Mouse (Mus musculus): ENCODE measurements at regions not wholly inside any gene's neighbourhood (a gene's known extent, or its start where the extent isn't known, plus 50 kb on each side); places are given as distances from the start of the nearest gene placed in this dataset.
A peak's percentile ranks its signal among the peaks of the same experiment; 100 is the strongest.

DNA sequence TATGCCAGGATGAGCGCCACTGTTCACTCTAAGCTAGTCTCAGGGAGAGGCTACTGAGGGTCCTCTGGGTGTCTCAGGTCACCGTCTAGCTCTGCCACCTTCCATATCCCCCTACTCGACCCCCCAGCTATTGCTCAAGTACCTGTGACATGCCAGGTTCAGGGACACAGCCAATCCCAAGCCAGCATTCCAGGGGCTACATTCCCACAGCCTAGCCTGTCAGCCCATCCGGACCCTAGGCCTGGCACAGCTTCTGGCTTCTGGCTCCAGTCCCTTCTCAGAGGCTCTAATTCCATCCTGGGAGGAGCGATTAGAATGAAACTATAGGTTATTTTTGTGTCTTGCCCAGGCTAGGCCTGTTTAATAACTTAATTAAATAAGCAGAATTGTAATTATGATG, 105.2 kb downstream of the 1810010D01Rik start:
- TF ChIP-seq POLR2A (IDR thresholded peaks at IDR 0.05; ENCODE audit: borderline replicate concordance, extremely low read depth, insufficient read depth, insufficient read length, poor library complexity, severe bottlenecking): no peak
- TF ChIP-seq CTCF (IDR thresholded peaks at IDR 0.05; ENCODE audit: borderline replicate concordance, extremely low read depth, insufficient read depth, insufficient read length): no peak

DNA sequence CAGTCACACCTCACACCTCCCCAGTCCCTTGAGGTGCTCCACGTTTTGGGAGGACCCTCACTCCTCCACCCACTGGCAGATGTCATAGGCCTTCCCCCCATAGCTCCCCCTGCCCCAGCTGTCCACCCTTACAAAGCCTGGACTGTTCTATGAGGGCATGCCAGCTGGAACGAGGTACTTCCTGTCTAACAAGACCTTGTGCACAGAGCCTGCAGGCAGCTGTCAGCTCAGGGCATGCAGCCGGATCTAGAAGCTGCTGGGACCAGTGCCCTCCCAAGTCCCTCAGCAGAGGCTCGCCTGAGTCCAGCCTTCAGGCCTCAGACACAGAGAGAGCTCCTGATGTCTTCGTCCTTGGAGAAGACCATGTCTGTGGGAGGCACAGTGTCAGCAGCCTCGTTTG, 105.7 kb downstream of the 1810010D01Rik start:
- peak; percentile 54 for DNase-seq (ENCODE audit: low read depth)
- TF ChIP-seq POLR2A (IDR thresholded peaks at IDR 0.05; ENCODE audit: borderline replicate concordance, extremely low read depth, insufficient read depth, insufficient read length, poor library complexity, severe bottlenecking): no peak
- no peak for TF ChIP-seq CTCF (IDR thresholded peaks at IDR 0.05; ENCODE audit: borderline replicate concordance, extremely low read depth, insufficient read depth, insufficient read length)

More for the DNA sequence above, 105.2 kb downstream of the 1810010D01Rik start:
- no peak for DNase-seq (ENCODE audit: low read depth)

DNA sequence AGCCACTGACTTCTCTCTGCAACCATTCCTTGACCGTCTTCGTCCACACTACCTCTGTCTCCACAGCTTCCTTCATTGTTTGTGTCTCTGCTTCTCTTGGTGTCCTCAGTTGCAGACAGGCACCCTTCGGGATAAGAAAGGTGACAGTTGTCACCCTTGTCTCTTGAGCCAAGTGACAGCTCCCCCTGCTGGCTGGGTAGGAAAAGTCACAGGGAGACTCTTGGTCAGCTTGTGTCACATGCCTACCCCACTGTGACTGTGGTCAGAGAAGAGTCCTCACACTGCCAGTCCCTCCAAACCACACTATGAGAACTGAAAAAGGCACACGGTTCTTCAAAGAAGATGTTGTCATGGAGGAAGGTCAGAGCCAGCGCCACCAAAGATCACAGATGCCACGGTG, 109.6 kb downstream of the 1810010D01Rik start:
- TF ChIP-seq POLR2A (IDR thresholded peaks at IDR 0.05; ENCODE audit: borderline replicate concordance, extremely low read depth, insufficient read depth, insufficient read length, poor library complexity, severe bottlenecking) (no peak), CTCF (IDR thresholded peaks at IDR 0.05; ENCODE audit: borderline replicate concordance, extremely low read depth, insufficient read depth, insufficient read length) (0 out of 2 replicates have a peak, but pooled peaks have one; percentile 5)
- DNase-seq (ENCODE audit: low read depth): no peak

DNA sequence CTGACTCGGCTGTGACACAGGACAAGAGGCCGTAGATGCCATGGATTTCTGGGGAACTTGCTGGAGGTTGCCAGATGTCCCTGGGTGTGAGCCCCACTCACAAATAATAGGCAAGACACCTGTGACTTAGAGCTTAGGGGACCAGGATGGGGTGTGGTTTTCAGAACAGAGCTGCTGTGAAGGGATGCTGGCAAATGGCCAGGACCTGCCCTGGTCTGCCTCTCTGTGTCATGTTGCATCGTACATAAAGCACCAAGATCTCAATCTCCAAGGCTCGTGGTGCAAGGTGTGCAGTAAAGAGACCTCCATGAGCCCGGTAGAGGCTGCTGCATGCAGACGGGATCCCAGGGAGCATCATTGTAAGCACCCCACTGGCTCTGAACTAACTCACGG, 113.8 kb downstream of the 1810010D01Rik start:
- no peak for TF ChIP-seq POLR2A (IDR thresholded peaks at IDR 0.05; ENCODE audit: borderline replicate concordance, extremely low read depth, insufficient read depth, insufficient read length, poor library complexity, severe bottlenecking)
- peak; percentile 26 for DNase-seq (ENCODE audit: low read depth)

DNA sequence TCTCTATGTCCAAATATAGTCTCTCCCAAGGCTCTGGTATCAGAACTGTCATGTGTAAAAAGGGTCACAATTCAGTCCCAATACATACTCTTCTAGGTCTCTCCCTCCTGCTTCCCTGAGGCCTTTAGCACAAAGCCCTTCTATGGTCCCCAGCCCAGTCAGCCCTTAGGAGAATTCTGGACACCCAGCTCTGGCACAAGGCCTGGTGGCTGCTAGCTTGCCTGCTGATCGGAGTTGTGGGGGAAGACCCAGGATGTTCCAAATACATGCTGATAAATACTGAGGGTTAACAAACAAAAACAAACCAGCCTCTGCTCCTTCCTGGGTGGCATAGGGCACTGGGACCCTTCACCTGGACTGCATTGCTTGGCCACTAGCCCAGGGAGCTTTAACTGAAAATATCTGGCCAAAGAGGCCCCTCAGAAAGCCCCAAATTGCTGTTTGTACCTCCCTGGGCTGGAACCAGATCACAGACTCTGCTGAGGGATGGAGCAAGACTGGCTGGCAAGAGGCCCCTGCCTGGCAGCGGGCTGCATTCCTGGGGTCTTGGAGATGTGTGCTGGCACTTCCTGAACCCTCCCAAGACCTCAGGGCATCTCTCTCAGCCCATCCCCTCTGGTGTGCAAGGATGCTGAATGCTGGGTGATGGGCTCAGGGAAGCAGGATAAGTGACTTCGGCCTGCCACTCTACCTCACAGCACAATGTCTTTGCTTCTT, 114.3 kb downstream of the 1810010D01Rik start:
- DNase-seq (ENCODE audit: low read depth): peak; percentile 77
- TF ChIP-seq POLR2A (IDR thresholded peaks at IDR 0.05; ENCODE audit: borderline replicate concordance, extremely low read depth, insufficient read depth, insufficient read length, poor library complexity, severe bottlenecking) (no peak), CTCF (IDR thresholded peaks at IDR 0.05; ENCODE audit: borderline replicate concordance, extremely low read depth, insufficient read depth, insufficient read length) (no peak)

DNA sequence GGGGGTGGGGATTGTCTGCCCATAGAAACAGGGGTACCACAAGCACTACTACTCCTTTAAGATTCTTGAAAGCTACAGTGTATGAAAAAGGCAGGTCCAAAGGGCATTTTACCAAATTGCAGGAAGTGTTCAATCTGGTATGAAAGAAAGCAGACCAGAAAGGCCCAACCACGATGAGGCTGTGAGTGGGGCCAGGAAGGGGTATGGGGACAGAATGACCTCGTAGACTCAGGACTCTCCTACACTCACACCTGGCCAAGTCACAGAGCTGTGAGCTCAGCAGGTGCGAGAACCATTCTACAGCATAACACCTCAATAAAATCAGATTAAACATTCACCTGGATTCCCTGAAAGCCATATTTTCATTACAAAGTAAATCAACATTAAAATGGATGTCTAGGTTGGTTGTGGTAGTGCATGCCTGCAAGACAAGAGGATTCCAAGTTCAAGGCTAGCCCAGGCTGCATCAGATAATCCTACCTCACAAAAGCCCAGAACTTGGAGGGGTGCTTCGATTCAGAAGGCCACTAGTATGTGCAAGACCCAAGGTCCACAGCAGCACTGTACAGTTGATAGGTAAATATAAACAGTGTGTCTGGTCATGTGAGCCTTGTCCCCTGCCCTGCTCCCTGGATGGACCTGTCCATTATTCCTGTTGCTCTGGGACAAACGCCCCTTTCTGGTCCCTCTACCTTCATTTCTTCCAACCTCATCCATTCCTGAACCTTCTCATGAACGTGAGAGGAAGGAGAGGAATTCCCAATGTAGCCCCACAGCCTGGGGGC, 115.3 kb downstream of the 1810010D01Rik start:
- DNase-seq (ENCODE audit: low read depth): no peak
- no peak for TF ChIP-seq CTCF (IDR thresholded peaks at IDR 0.05; ENCODE audit: borderline replicate concordance, extremely low read depth, insufficient read depth, insufficient read length)
- no peak for TF ChIP-seq POLR2A (IDR thresholded peaks at IDR 0.05; ENCODE audit: borderline replicate concordance, extremely low read depth, insufficient read depth, insufficient read length, poor library complexity, severe bottlenecking)

DNA sequence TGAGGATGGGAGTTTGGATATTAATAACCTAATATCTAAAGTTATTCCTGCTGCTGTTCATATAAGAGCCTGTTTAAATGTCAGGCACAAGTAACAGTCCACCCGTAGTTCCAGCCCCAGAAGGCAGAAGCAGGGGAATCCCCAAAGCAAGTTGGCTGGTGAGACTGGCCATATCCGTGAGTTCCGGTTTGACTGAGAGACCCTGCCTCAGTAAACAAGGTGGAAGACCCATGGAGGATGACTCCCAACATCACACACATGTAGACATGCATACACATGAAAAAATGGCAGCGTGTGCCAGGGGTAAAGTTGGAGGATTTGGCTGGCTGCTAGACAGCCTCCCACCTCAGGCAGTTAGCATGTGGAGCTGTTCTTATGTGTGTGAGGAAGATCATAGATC, 117.1 kb downstream of the 1810010D01Rik start:
- TF ChIP-seq POLR2A (IDR thresholded peaks at IDR 0.05; ENCODE audit: borderline replicate concordance, extremely low read depth, insufficient read depth, insufficient read length, poor library complexity, severe bottlenecking) (no peak), CTCF (IDR thresholded peaks at IDR 0.05; ENCODE audit: borderline replicate concordance, extremely low read depth, insufficient read depth, insufficient read length) (no peak)

DNA sequence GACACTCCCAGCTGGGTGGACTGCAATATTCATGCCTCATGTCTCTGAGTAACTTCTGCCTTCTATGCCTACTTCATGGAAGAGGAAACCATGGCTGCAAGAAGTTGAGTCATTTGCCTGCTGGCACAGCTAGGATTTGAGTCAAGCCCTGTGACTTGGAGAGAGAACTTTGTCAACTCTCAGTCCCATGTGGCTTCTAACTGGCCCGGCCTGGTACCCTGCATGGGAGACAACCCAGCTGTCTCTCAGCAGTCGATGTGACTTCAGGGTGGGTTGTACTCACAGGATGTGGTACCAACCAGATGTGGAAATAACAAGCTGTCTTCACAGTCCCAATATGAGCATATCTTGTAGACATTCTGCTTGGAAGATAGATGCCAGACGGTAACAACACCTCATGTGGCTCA, 118.6 kb downstream of the 1810010D01Rik start:
- TF ChIP-seq POLR2A (IDR thresholded peaks at IDR 0.05; ENCODE audit: borderline replicate concordance, extremely low read depth, insufficient read depth, insufficient read length, poor library complexity, severe bottlenecking): no peak
- TF ChIP-seq CTCF (IDR thresholded peaks at IDR 0.05; ENCODE audit: borderline replicate concordance, extremely low read depth, insufficient read depth, insufficient read length): no peak

More for the DNA sequence above, 117.1 kb downstream of the 1810010D01Rik start:
- DNase-seq (ENCODE audit: low read depth): no peak

DNA sequence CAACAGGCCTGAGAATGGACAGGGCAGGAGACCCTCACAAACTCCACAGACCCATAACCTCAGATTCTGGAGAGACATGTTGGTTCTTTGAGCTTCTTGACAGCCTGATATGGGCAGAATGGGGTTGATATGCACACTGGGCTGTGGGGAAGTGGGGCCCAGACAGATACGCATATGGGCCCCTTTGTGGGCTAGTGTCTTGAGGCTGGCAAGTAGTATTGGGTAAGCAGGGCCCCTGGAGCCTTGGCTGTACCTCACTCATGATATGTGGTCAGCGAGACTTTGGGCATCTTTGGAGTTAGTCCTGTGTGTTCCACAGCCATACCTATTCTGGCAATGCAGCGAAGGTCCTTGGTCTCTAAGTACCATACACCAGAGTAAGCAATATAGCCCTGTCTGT, 119.3 kb downstream of the 1810010D01Rik start:
- DNase-seq (ENCODE audit: low read depth): no peak
- TF ChIP-seq POLR2A (IDR thresholded peaks at IDR 0.05; ENCODE audit: borderline replicate concordance, extremely low read depth, insufficient read depth, insufficient read length, poor library complexity, severe bottlenecking) (no peak), CTCF (IDR thresholded peaks at IDR 0.05; ENCODE audit: borderline replicate concordance, extremely low read depth, insufficient read depth, insufficient read length) (no peak)

More for the DNA sequence above, 118.6 kb downstream of the 1810010D01Rik start:
- no peak for DNase-seq (ENCODE audit: low read depth)

DNA sequence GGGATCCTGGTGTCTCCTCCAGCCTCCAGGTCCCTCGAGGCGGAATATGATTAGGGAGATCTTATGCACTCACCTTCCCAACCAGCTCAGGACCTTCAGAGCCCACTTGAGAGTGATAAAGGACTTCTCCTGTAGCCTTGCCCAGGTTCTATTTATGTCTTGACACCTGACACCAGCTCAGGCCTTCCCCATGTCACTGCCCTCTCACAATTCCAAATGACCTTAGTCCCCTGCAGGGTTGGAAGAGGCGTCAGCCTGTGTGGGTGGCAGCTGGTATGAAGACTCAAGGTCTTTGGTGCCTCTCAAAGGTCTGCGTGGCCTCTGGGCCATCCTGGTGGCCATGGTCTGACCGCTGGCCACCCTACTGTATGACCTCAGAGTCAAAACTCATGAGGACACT, 120.1 kb downstream of the 1810010D01Rik start:
- no peak for DNase-seq (ENCODE audit: low read depth)
- TF ChIP-seq CTCF (IDR thresholded peaks at IDR 0.05; ENCODE audit: borderline replicate concordance, extremely low read depth, insufficient read depth, insufficient read length) (no peak), POLR2A (IDR thresholded peaks at IDR 0.05; ENCODE audit: borderline replicate concordance, extremely low read depth, insufficient read depth, insufficient read length, poor library complexity, severe bottlenecking) (no peak)

DNA sequence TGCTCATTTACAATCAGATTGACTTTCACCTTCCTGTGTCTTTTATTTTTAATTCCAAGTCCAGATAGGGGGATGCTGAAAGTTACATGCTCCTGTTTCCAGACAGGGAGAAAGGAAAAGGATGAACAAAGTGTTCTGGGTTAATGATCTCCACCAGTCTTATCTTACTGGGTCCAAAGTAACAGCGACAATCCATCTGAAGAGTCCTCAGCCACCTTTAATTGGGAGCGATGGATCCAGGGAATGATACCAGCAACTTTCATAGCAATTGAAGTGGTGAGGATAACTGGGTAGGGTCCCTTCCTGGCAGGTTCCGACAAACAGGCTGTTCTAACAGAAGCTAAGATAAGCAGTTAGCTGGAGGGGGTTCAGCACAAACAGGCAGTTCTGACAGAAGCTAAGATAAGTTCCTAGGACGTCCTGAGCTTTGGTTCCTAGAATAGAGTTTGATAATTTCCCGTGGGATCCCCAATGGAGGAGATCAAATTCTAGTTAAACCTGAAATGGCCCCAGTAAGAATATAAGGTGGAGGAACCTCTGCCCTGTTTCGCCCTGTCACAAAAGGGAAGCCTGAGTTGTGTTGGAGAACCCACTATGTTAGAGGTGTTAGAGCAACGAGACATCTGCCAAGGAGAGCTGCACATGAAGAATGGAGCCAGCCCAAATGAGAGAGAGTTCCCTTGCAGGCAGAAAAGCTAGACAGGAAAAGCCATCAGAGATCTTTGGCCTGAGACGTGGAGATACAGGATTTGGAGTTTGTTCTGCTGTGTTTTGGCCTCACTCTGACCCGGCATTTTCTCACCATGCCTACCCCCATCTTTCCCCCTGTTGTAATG, 124.8 kb downstream of the 1810010D01Rik start:
- TF ChIP-seq CTCF (IDR thresholded peaks at IDR 0.05; ENCODE audit: borderline replicate concordance, extremely low read depth, insufficient read depth, insufficient read length) (no peak), POLR2A (IDR thresholded peaks at IDR 0.05; ENCODE audit: borderline replicate concordance, extremely low read depth, insufficient read depth, insufficient read length, poor library complexity, severe bottlenecking) (no peak)
- DNase-seq (ENCODE audit: low read depth): no peak
